Mouse (Mus musculus) liver, embryonic 14.5 days (tissue): ENCODE data around the gene Polg2.

Experiments used
- CTCF ChIP-seq: IDR thresholded peaks from 2 replicates; pipeline ENCODE4 v1.5.1; 2016; ENCODE audit warnings: antibody characterized with exemption, low read depth, control low read depth
- EP300 ChIP-seq: IDR thresholded peaks from 2 replicates; pipeline ENCODE4 v1.6.1; 2016; ENCODE audit warnings: antibody characterized with exemption, low read depth

- TF ChIP-seq CTCF (no peak), EP300 (no peak)
Measured at GRCm38 (mm10) chr11:106814601-106815320, 35.4 kb upstream of the Polg2 start.
